Mouse (Mus musculus): Measurements from ENCODE around the gene Dlx2. TPM values are rescaled to one million over a fixed set of nuclear protein-coding genes. Genes with fewer than 3 reads are reported as not detected.
A peak's percentile ranks its signal among the peaks of the same experiment; 100 is the strongest.

Dlx2 gene
- polyA plus RNA-seq, 1 experiment from 2014 or later: not detected

DNA sequence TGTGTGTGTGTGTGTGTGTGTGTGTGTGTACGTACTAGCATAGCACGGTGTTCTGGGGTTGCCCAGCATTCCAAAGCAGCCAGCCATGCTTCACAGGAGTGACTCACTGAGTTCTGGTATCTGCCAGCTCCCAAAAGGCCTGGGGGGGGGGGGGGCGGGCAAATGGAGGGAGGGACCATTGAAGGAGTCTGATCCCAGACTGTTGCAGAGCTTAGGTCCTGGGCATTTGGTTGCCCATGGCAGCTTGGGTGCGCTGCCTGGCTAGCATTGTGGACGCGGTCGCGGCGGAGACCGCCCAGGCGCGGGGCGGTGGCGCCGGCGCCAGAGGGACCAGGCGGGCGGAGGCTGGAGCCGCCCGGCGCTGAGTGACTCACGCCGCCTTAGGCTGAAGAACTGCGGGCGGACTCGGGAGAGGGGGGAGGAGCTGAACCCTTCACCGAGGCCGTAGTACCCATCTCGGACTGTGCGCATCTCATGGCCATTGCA is 3.7 kb downstream of the Dlx2 start:
- Histone ChIP-seq H3K9me3 (ENCODE audit: control insufficient read depth, low read length) (no peaks in the 10 kb centered on the region), H3K4me3 (ENCODE audit: low read length) (0 out of 2 replicates have a peak overlapping the region, but pooled peaks have one; percentile 11), H3K9ac (ENCODE audit: low read depth, low read length) (no peak overlapping the region), H3K27ac (ENCODE audit: low read depth, low read length) (no peak overlapping the region), H3K27me3 (ENCODE audit: control insufficient read depth, insufficient read depth, low read length) (peaks cover 91% of the 10 kb centered on the region), H3K4me1 (ENCODE audit: control insufficient read depth, insufficient read depth, low read length) (peaks cover 17% of the 10 kb centered on the region), H3K36me3 (ENCODE audit: control insufficient read depth, insufficient read depth, low read length) (no peaks in the 10 kb centered on the region), H3K4me2 (replicated peaks; ENCODE audit: low read depth, low read length) (peak overlapping the region; percentile 19; the same call in 1 of the 2 replicates)
- WGBS: under 1% methylated on average over 30 of the region's 30 CpGs
- peak; percentile 29; the same call in 1 of the 2 replicates for ATAC-seq (ENCODE audit: low FRiP score, low TSS enrichment)

DNA sequence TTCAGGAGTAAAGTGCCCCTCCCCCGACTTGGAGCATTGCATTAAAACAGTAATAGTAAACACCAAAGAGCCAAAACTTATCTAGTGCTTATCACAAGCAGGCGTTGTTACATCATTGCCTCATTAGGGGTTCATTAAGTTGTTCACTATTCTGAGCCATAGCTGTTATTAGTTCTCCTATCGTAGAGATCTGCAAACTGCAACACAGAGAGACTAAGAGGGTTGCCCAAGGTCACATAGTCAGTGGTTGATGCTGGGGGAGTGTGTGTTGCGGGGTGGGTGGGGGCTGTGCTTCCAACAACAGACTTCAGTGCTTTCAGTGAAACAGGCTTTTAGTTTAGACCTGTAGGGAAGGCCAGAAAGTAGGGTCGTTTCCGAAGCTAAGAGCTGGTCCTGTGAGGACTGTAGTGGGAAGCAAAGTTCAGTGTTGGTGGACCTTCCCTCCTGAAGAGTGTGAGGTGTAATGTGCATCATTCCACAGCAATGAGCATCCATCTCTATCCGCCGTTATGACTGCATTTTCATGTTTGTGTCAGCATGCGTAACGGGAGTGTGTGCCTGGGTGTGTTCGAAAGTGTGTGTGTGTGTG is 4.2 kb downstream of the Dlx2 start:
- no peaks in the 10 kb centered on the region for H3K9me3 ChIP-seq (ENCODE audit: control insufficient read depth, low read length)
- peaks cover 95% of the 10 kb centered on the region for H3K27me3 ChIP-seq (ENCODE audit: control insufficient read depth, insufficient read depth, low read length)
- peaks cover 17% of the 10 kb centered on the region for H3K4me1 ChIP-seq (ENCODE audit: control insufficient read depth, insufficient read depth, low read length)
- no peak overlapping the region for H3K9ac ChIP-seq (ENCODE audit: low read depth, low read length)
- no peak overlapping the region for H3K4me2 ChIP-seq (replicated peaks; ENCODE audit: low read depth, low read length)
- ATAC-seq (ENCODE audit: low FRiP score, low TSS enrichment): no peak
- H3K36me3 ChIP-seq (ENCODE audit: control insufficient read depth, insufficient read depth, low read length): no peaks in the 10 kb centered on the region
- no peak overlapping the region for H3K27ac ChIP-seq (ENCODE audit: low read depth, low read length)
- WGBS: 2% methylated on average over 11 of the region's 11 CpGs
- no peak overlapping the region for H3K4me3 ChIP-seq (ENCODE audit: low read length)

DNA sequence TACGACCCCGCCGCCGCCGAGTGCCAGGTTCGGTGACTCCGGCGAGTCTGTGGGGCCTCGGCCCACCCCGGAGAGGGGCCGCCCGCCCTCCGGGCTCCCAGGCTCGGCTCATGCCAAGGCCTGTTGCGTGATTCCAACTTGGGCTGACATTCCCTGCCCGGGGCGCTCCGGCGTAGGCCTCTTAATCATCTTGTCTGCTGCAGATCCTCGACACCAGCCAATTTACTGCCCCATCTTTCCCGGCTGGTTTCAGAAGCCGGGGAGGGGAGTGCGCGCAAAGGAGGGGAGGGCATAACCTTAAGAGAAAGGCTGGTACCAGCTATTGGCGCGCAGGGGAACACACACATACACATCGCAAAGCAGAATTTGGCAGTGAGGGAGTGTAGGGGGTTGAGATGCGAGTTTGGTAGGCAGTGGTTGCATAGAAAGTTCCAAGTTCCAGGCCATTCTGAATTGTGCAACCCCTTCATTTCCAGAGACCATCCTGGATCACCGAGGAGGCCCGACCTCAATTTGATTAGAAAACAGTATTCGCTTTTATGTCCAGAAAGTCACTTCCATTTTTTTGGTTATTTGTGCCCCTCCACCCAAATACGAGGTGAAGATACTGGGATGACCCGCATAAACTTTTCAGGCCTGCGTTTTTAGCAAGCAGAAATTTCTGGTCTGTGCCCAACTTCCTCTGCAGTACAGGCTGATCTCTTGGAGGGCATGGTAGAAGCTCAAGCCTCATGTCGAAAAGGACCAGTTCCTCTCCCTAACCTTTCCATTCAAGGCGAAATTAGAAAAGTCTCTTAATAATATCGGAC is 4.9 kb downstream of the Dlx2 start:
- ATAC-seq (ENCODE audit: low FRiP score, low TSS enrichment): no peak
- 1% methylated on average over 37 of the region's 37 CpGs for WGBS
- no peaks in the 10 kb centered on the region for H3K9me3 ChIP-seq (ENCODE audit: control insufficient read depth, low read length)
- peaks cover 17% of the 10 kb centered on the region for H3K4me1 ChIP-seq (ENCODE audit: control insufficient read depth, insufficient read depth, low read length)
- H3K9ac ChIP-seq (ENCODE audit: low read depth, low read length): no peak overlapping the region
- peak overlapping the region; percentile 13; the same call in 1 of the 2 replicates for H3K4me3 ChIP-seq (ENCODE audit: low read length)
- peak overlapping the region; percentile 28; the same call in 1 of the 2 replicates for H3K4me2 ChIP-seq (replicated peaks; ENCODE audit: low read depth, low read length)
- H3K27ac ChIP-seq (ENCODE audit: low read depth, low read length): no peak overlapping the region
- H3K27me3 ChIP-seq (ENCODE audit: control insufficient read depth, insufficient read depth, low read length): peaks cover 94% of the 10 kb centered on the region
- H3K36me3 ChIP-seq (ENCODE audit: control insufficient read depth, insufficient read depth, low read length): no peaks in the 10 kb centered on the region

DNA sequence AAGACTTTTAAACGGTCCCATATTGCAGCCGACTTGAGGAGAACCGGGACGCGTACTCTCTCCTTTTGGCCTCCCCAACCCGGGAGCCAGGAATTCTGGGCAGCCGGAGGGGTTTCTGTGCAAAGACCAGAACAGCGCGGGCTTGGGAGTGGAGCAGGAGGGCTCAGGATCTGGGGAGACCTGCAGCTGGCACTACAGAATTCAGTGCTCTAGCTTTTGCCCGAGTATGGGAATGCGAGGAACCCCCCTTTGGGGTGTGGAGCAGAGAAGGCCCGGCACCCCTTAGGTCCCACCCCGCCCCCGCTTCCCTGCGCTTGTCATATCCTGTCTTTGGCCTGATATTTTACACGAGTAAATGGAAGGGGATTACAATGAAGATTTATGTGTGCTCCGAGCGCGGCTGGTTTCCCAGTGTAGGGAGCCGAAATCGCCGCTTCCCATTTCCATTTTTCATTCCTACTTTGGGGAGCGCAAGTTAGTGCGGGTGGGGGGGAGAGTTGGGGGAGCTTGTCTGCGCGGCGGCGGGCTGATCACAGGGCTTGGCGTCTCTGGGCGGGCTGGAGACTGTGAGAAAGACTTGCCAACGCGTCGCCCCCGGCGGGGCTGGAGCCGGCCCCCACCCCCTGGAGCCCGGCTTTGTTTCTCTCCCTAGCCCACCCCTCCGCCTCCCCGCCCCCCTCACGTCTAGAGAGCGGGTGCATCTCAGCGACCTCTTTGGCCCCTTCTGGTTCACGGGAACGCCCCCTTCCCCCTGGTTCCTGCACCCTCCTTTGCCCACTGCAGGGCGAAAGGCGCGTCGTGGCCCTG is 5.7 kb downstream of the Dlx2 start:
- Histone ChIP-seq H3K4me2 (replicated peaks; ENCODE audit: low read depth, low read length) (peak overlapping the region; percentile 28), H3K9ac (ENCODE audit: low read depth, low read length) (no peak overlapping the region), H3K4me1 (ENCODE audit: control insufficient read depth, insufficient read depth, low read length) (peaks cover 11% of the 10 kb centered on the region), H3K4me3 (ENCODE audit: low read length) (peak overlapping the region; percentile 13), H3K9me3 (ENCODE audit: control insufficient read depth, low read length) (no peaks in the 10 kb centered on the region), H3K27me3 (ENCODE audit: control insufficient read depth, insufficient read depth, low read length) (peaks cover 94% of the 10 kb centered on the region), H3K27ac (ENCODE audit: low read depth, low read length) (no peak overlapping the region), H3K36me3 (ENCODE audit: control insufficient read depth, insufficient read depth, low read length) (no peaks in the 10 kb centered on the region)
- ATAC-seq (ENCODE audit: low FRiP score, low TSS enrichment): no peak
- 1% methylated on average over 48 of the region's 48 CpGs for WGBS

DNA sequence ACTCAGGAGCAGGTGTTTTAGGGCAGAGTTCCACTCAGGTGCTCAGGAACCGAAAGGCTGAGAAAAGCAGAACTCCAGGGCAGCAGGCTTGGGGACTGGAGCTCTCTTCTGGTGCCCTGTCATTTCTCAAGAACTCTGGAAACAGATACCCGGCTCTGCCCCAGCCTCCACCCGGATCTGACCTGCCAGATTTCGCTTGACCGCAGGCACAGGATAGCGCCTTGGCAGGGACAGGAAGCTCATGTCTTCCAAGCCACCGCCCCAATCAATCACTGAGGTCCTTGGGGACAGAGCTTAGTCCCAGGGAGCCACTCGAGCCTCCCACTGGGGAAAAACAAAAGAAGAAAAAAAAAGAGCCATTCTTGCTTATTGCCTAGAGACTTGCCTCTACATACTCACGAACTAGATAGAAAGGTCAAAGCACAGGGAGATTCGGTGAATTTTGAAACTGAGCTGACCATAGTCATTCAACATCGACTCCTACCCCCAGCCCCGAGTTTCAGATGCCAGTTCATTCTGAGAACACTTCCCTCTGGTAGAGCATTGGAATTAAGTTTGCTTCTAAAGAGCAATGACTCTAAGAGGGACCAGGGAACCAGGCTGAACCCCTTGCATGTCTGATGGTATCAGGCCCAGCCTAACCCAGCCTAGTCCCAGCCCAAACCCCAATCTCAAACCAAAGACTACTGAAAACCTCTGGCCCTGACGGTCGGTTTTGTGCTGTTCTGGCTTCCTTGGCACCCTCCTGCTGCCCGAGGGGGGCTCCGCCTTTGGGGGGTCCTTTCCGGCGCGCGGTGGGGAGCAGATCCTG is 12.1 kb downstream of the Dlx2 start:
- Histone ChIP-seq H3K4me1 (ENCODE audit: control insufficient read depth, insufficient read depth, low read length) (no peaks in the 10 kb centered on the region; the same call in 1 of the 2 replicates), H3K9me3 (ENCODE audit: control insufficient read depth, low read length) (no peaks in the 10 kb centered on the region), H3K9ac (ENCODE audit: low read depth, low read length) (no peak overlapping the region), H3K4me2 (replicated peaks; ENCODE audit: low read depth, low read length) (no peak overlapping the region), H3K4me3 (ENCODE audit: low read length) (no peak overlapping the region), H3K36me3 (ENCODE audit: control insufficient read depth, insufficient read depth, low read length) (no peaks in the 10 kb centered on the region), H3K27me3 (ENCODE audit: control insufficient read depth, insufficient read depth, low read length) (peaks cover 95% of the 10 kb centered on the region), H3K27ac (ENCODE audit: low read depth, low read length) (no peak overlapping the region)
- ATAC-seq (ENCODE audit: low FRiP score, low TSS enrichment): no peak
- under 1% methylated on average over 20 of the region's 20 CpGs for whole genome bisulfite sequencing

DNA sequence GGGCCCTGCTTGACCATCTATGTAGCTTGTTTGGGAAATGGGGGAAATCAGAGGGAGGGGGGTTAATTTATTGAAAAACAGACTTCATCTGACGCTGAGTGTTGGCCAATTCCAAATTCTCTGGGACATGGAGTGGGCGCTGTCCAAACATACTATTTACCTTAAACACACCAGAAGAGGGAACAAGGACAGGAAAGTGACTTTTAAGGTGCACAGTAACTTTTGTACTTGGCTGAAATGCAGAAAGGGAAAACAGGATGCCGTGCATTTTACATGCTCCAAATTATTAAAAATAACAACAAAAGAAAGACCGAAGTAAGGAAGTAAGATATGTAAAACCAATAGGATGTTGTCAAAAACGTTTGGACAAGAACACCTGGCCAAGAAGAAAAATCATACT is 13.5 kb downstream of the Dlx2 start:
- H3K36me3 ChIP-seq (ENCODE audit: control insufficient read depth, insufficient read depth, low read length): no peaks in the 10 kb centered on the region
- no peak for ATAC-seq (ENCODE audit: low FRiP score, low TSS enrichment)
- H3K4me2 ChIP-seq (replicated peaks; ENCODE audit: low read depth, low read length): no peak overlapping the region
- H3K4me1 ChIP-seq (ENCODE audit: control insufficient read depth, insufficient read depth, low read length): peaks cover 4% of the 10 kb centered on the region; the same call in 1 of the 2 replicates
- WGBS: 10% methylated on average over 5 of the region's 5 CpGs
- H3K9me3 ChIP-seq (ENCODE audit: control insufficient read depth, low read length): no peaks in the 10 kb centered on the region
- no peak overlapping the region for H3K27ac ChIP-seq (ENCODE audit: low read depth, low read length)
- H3K27me3 ChIP-seq (ENCODE audit: control insufficient read depth, insufficient read depth, low read length): peaks cover 95% of the 10 kb centered on the region
- no peak overlapping the region for H3K9ac ChIP-seq (ENCODE audit: low read depth, low read length)
- H3K4me3 ChIP-seq (ENCODE audit: low read length): no peak overlapping the region

DNA sequence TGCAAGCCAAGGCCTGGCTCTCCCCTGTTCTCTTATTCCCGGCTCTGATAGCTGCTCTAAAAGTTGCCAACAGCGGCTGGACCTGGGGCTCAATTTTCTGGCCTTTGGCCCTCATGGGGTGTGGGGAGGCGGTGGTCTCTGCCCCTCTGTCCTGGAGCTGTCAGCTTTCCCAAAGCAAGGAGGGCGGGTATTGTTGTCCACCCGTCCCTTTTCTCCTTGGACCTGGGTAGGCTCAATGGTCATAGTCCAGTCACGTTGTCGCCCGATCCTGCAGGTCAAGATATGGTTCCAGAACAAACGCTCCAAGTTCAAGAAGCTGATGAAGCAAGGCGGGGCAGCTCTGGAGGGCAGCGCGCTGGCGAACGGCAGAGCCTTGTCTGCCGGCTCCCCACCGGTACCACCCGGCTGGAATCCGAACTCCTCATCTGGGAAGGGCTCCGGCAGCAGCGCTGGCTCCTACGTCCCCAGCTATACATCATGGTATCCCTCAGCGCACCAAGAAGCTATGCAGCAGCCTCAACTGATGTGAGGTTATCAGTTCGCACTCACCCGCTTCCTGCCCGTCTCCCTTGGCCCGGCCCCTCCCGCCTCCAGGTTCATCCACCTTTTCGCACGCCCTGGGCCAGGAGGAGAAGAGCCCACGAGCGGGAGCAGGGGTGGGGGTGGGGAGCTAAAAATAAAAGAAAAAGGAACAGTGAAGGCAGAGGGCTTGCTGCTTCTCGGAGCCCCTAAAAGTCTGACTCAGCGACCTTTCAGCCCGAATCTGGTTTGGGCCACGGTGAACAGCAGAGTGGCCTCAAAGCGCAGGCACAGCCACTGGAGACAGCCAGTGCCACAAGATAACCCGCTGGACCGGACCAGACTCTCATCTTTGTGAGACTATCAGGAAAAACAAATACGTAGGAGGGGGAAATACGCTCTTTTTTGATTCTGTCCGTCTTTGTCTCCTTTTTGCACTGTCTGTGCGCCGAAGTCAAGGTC is 14.3 kb downstream of the Dlx2 start:
- Histone ChIP-seq H3K4me1 (ENCODE audit: control insufficient read depth, insufficient read depth, low read length) (peaks cover 4% of the 10 kb centered on the region; the same call in 1 of the 2 replicates), H3K9ac (ENCODE audit: low read depth, low read length) (no peak overlapping the region), H3K9me3 (ENCODE audit: control insufficient read depth, low read length) (no peaks in the 10 kb centered on the region), H3K4me2 (replicated peaks; ENCODE audit: low read depth, low read length) (no peak overlapping the region), H3K27me3 (ENCODE audit: control insufficient read depth, insufficient read depth, low read length) (peaks cover 95% of the 10 kb centered on the region), H3K27ac (ENCODE audit: low read depth, low read length) (no peak overlapping the region), H3K4me3 (ENCODE audit: low read length) (no peak overlapping the region), H3K36me3 (ENCODE audit: control insufficient read depth, insufficient read depth, low read length) (no peaks in the 10 kb centered on the region)
- ATAC-seq (ENCODE audit: low FRiP score, low TSS enrichment): no peak
- 2% methylated on average over 43 of the region's 43 CpGs for WGBS

All from kidney, embryonic 14.5 days (tissue).